Mouse (Mus musculus) heart, adult 2 months (tissue): ENCODE results near the gene Hapln2. TPM values are rescaled to one million over a fixed set of nuclear protein-coding genes. Genes with fewer than 3 reads are reported as not detected.
A peak's percentile ranks its signal among the peaks of the same experiment; 100 is the strongest.

Source experiments
- DNase-seq, 2 experiments: peaks; one replicate each; pipeline ENCODE4 v3.0.0; 2021
- H3K27ac ChIP-seq: fragments of 200-600 bp; 2 replicates; pipeline ENCODE4 v1.8.1; 2022
- H3K27me3 ChIP-seq: fragments of 200-500 bp; 2 replicates; pipeline ENCODE4 v1.6.1; 2012; ENCODE audit warnings: mild to moderate bottlenecking, low read length, inconsistent platforms, mixed read lengths; ENCODE audit not compliant: control insufficient read depth, insufficient read depth
- H3K36me3 ChIP-seq: fragments of 200-500 bp; 2 replicates; pipeline ENCODE4 v1.6.1; 2012; ENCODE audit warnings: low read length, inconsistent platforms; ENCODE audit not compliant: control insufficient read depth, insufficient read depth
- H3K4me1 ChIP-seq: fragments of 200-500 bp; 2 replicates; pipeline ENCODE4 v1.6.1; 2011; ENCODE audit warnings: low read length; ENCODE audit not compliant: control insufficient read depth, insufficient read depth
- H3K4me3 ChIP-seq: fragments of 200-600 bp; 2 replicates; pipeline ENCODE4 v1.8.1; 2022
- H3K79me2 ChIP-seq: fragments of 200-500 bp; replicated peaks from 2 replicates; pipeline ENCODE4 v1.6.1; 2012; ENCODE audit warnings: mild to moderate bottlenecking, inconsistent platforms, low read length, moderate library complexity, mixed read lengths; ENCODE audit not compliant: control insufficient read depth, insufficient read depth
- H3K9ac ChIP-seq: fragments of 200-500 bp; 2 replicates; pipeline ENCODE4 v1.6.1; 2012; ENCODE audit warnings: low read depth, mild to moderate bottlenecking, control low read depth, inconsistent platforms, low read length, mixed read lengths
- CTCF ChIP-seq: fragments of 200-600 bp; IDR thresholded peaks from 2 replicates; pipeline ENCODE4 v1.8.1; 2022; ENCODE audit warnings: antibody characterized with exemption, mild to moderate bottlenecking, moderate library complexity
- EP300 ChIP-seq: fragments of 200-500 bp; IDR thresholded peaks from 2 replicates; pipeline ENCODE4 v1.6.1; 2011; ENCODE audit warnings: low read depth, low read length, control low read depth; ENCODE audit not compliant: insufficient read depth
- POLR2A ChIP-seq: fragments of 200-500 bp; IDR thresholded peaks from 2 replicates; pipeline ENCODE4 v1.6.1; 2011; ENCODE audit warnings: mild to moderate bottlenecking, low read depth, low read length, control low read depth; ENCODE audit not compliant: insufficient read depth
- WGBS: fragments of 180-500 bp; shearing (Covaris S2); methylation state at CpG from one replicate; pipeline ENCODE4 v1.1.7; 2018; 5-methylcytosine and 5-hydroxymethylcytosine counted together
- intact Hi-C: fragments of 180-260 bp; cut with DNase I; formaldehyde crosslinking; loops from one replicate; pipeline ENCODE4 v1.15.1; 2025
- polyA plus RNA-seq: library from polyadenylated mRNA; depleted of rRNA; stranded (reverse); fragments of >200 nt; gene quantifications from 2 replicates; pipeline ENCODE4 v1.2.3, GENCODE M21; 2012
- total RNA-seq, 2 experiments: library from RNA; stranded (reverse); gene quantifications; 2 replicates each; pipeline ENCODE4 v1.2.3; 2021

Hapln2 gene
- total and polyA plus RNA-seq, 3 experiments, result not detected

DNA sequence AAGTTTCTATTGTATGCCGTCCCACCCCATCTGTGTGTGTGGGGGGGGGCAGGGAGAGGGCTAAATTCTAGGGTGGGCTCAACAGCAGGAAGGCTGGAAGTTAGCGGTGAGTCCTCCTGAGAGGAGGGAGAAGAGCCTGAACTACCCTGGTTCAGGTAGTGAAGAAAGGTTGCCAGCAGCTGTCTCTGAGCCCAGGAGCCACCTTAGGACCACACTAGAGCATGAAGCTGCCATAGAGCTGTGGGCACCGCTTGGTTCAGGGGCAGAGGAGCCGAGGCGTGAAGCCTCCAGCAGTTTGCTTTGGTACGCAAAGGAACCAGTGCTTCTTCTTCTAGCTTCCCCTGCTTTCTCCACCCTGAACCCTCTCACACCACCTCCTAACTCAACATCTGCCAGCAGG is 43.8 kb downstream of the Hapln2 start:
- 70% methylated on average over 6 of the region's 6 CpGs for WGBS
- Histone ChIP-seq H3K27me3 (no peaks in the 10 kb centered on the region), H3K79me2 (no peaks in the 10 kb centered on the region), H3K4me3 (no peak overlapping the region), H3K9ac (peak overlapping the region; percentile 16; the same call in 1 of the 2 replicates), H3K4me1 (peaks cover 45% of the 10 kb centered on the region), H3K36me3 (no peaks in the 10 kb centered on the region), H3K27ac (peak overlapping the region; percentile 97)
- intact Hi-C loops, result loop anchor here (5.0 kb wide), 1 partner anchor 159 kb away; the partner anchor contains the start of gene Mef2d
- TF ChIP-seq POLR2A (no peak), EP300 (no peak), CTCF (no peak)
- peak in 1 of 2 experiments; percentile 17 for DNase-seq

DNA sequence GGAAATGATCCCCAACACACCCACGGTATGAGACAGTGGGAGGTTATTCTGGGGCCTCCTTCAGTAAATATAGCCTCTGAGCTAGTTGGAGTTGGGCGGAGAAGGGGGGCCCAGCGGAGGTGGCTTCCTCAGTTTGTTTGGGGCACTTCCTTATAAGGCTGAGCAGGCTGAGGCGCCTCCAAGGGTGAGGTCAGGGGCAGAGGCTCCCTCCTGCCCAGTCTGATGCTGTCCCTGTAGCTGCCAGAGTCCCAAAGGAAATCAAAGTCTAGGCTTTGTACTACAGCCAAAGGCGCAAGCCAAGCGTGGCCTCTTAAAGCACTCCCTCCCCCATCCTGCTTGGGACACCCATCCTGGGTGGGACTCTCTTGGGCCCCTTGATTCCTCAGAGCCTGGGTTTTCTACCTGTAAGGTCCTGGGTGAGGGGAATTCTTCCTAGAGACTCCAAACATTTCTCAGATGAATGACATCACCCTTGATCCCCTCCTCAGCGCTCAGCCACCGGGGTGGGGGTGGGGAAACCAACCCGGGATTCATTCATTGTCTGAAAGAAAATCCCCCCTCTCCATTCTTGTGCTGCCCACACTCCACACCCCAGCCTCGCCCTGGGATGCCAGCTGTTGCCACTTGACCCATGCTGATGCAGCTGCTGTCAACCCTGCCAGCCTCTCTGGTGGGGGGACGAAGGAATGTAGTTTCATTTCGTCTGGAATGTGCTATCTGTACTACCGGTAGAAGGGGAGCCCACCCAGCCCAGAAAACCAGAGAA is 44.4 kb downstream of the Hapln2 start:
- no peaks in the 10 kb centered on the region for H3K27me3 ChIP-seq
- peaks cover 45% of the 10 kb centered on the region for H3K4me1 ChIP-seq
- H3K9ac ChIP-seq, result peak overlapping the region; percentile 45
- no peak for TF ChIP-seq CTCF
- TF ChIP-seq EP300, result peak; percentile 71; the same call in 1 of the 2 replicates
- 0 out of 2 replicates have a peak, but pooled peaks have one; percentile 19 for TF ChIP-seq POLR2A
- no peaks in the 10 kb centered on the region for H3K79me2 ChIP-seq
- no peak overlapping the region; the same call in 1 of the 2 replicates for H3K4me3 ChIP-seq
- H3K27ac ChIP-seq, result peak overlapping the region; percentile 97
- peak; percentile 64 to 82 for DNase-seq
- WGBS, result 15% methylated on average over 13 of the region's 13 CpGs
- H3K36me3 ChIP-seq, result no peaks in the 10 kb centered on the region
- intact Hi-C loops, result loop anchor here (5.0 kb wide), 1 partner anchor 159 kb away; the partner anchor contains the start of gene Mef2d

DNA sequence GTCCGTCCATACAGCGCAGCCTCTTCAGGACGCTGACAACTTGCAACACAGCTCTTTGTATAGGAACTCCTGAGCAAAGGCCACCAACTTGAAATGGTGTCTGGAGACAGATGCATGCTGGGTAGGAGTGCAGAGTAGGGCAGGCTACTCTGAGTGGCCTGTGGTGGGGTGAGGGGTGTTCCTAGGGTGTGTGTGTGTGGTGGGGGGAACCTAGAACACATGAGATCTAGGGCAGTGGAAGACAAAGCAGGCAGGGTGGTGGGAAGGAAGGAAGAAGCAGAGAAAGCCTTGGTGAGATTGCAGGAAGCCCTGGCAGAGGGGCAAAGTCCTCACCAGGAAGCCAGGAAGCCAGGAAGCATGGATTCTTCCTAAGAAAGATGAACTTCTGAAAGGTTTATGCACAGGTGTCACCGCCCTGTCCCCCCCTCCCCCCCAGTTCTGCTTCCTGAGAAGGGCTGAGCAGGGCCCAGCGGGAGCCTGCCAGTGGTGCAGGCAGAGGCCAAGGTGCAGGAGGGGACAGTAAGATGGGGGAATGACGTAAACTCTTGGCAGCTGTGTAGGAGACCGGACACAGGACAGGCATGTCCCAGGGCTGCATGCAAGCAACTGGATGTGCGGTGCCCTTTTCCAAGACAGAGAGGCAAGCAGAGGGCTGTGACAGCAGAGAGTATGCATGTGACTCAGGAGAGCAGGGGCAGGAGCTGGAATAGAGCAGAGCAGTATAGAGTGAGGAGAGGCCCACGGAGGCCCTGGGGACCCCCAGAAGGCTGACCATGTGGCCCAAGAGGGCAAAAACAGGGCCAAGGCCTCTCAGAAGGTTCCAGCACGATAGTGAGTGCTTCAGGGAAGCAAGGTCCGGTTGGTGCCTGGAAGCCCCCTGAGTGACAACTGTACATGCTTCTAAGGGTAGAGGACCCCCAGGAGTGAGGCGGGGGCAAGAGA is 45.2 kb downstream of the Hapln2 start:
- Histone ChIP-seq H3K4me1 (peaks cover 43% of the 10 kb centered on the region), H3K9ac (peak overlapping the region; percentile 45), H3K36me3 (no peaks in the 10 kb centered on the region), H3K79me2 (no peaks in the 10 kb centered on the region), H3K4me3 (peak overlapping the region; percentile 20; the same call in 1 of the 2 replicates), H3K27me3 (no peaks in the 10 kb centered on the region), H3K27ac (peak overlapping the region; percentile 97)
- TF ChIP-seq EP300 (0 out of 2 replicates have a peak, but pooled peaks have one; percentile 26), CTCF (no peak), POLR2A (0 out of 2 replicates have a peak, but pooled peaks have one; percentile 26)
- 23% methylated on average over 12 of the region's 12 CpGs for WGBS
- intact Hi-C loops, result loop anchor here (1.0 to 5.0 kb wide), 2 partner anchors 10 to 160 kb away; partner anchors contain the start of gene Mef2d
- DNase-seq, result peak; percentile 67 to 82

DNA sequence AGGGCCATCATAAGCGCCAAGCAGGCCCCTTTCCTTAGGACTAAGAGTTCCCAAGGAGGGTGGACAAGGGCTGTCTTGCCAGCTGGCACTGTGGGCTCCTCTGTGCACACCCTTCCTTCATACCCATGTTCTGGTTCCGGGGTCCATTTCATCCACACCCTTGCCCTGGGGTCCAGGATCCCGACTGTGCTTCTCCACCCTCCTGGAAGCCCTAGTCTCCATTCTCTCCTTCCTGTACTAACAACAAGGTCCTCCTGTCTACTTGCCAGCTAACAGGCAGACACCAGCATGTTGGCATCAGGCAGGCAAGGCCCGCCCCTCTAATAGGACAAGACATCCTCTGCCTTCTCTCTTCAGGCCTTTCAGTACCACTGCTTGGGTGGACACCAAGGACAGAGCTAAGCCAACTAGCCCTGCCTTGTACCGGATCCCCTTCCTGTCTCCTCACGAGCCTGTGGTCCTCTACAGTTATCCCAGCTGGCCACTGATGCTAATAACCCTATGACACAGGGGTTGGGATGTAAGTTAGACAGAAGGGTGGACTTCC is 46.1 kb downstream of the Hapln2 start:
- Histone ChIP-seq H3K9ac (no peak overlapping the region), H3K27ac (peak overlapping the region; percentile 97), H3K4me1 (peaks cover 39% of the 10 kb centered on the region), H3K79me2 (no peaks in the 10 kb centered on the region), H3K36me3 (no peaks in the 10 kb centered on the region), H3K4me3 (no peak overlapping the region), H3K27me3 (no peaks in the 10 kb centered on the region)
- TF ChIP-seq EP300, result no peak
- TF ChIP-seq CTCF, result no peak
- no peak for TF ChIP-seq POLR2A
- intact Hi-C loops, result loop anchor here (1.0 to 5.0 kb wide), 2 partner anchors 9 to 161 kb away; partner anchors contain the start of gene Mef2d
- 44% methylated on average over 6 of the region's 6 CpGs for WGBS
- peak in 1 of 2 experiments; percentile 18 for DNase-seq

DNA sequence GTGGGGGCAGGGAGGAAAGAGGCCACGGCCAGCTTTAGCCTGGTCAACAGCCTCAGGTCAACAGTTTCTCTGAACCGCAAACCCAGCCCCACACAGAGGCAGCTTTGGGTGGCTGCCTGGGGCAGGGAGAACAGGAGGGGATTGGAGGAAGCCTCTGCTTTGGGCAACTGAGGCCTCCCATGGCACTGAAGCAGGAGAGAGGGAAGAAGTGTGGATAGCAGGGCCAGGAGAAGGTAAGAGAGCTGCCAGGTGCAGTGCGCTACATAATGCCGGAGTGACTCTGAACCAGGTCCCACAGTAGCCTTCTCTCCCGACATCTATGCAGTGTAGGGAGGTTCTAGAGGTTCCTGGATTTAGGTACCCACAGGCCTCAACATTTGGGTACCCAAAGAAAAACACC is 46.7 kb downstream of the Hapln2 start:
- Histone ChIP-seq H3K4me3 (no peak overlapping the region), H3K27me3 (no peaks in the 10 kb centered on the region), H3K9ac (no peak overlapping the region), H3K4me1 (peaks cover 35% of the 10 kb centered on the region), H3K79me2 (no peaks in the 10 kb centered on the region), H3K27ac (no peak overlapping the region), H3K36me3 (no peaks in the 10 kb centered on the region)
- TF ChIP-seq EP300 (no peak), CTCF (no peak), POLR2A (no peak)
- no peak for DNase-seq
- 84% methylated on average over 5 of the region's 5 CpGs for WGBS
- intact Hi-C loops, result loop anchor here (1.0 to 5.0 kb wide), 2 partner anchors 8 to 162 kb away; partner anchors contain the start of gene Mef2d
